Mouse (Mus musculus): ENCODE data around the gene Eea1.
"Not testable (repeated sequence)": the region's sequence is repeated elsewhere in the genome, so short reads cannot be mapped to it uniquely, and the experiment has no call there.

Eea1 gene

DNA sequence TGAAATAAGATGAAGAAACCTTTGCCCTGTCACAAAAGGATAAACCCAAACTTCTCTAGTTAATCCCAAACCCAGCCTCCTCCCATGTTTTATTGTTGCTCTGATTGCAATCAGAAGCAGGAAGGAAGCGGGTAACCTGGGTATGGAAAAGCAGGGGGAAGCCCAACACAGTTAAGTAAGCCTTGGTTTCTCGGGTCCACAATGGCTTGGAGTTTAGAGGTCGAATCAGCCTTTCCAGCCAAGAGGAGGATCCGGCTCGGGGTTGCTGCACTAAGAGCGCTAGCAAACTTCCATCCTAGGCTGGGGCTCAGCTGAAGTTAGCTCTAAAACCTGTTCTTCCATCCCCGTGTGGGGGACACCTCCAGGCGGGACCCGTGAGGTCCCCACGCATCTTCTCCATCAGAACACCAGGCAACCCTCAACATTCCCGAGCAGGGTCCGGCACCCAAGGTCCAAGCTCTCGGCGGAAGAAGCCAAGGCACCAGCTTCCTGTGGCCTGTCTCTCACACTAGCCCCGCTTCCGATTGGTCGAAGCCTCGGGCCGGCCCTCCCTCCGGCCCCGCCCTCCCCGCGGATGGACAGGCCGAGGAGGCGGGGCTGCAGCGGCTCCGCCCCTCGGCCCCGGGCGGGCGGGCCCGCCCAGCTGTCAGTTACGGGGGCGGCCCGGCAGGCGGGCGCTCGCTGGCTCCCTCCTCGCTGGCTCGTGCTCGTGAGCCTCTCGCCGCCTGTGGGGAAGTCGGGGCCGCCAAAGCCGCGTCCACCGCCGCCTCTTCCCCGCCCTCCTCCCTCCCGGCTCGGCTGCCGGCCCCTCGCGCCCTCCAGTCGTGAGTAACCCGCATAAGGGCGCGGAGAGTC, at the start of gene Eea1:
TSS of gene Eea1 (plus strand) at position 605 of the 855 bp plus-strand sequence.
- peak; percentile 82 to 85 for DNase-seq

GRCm38 (mm10) chr10:95891214-95891960, 49.1 kb upstream of the Eea1 start:
- no peak for DNase-seq

DNA sequence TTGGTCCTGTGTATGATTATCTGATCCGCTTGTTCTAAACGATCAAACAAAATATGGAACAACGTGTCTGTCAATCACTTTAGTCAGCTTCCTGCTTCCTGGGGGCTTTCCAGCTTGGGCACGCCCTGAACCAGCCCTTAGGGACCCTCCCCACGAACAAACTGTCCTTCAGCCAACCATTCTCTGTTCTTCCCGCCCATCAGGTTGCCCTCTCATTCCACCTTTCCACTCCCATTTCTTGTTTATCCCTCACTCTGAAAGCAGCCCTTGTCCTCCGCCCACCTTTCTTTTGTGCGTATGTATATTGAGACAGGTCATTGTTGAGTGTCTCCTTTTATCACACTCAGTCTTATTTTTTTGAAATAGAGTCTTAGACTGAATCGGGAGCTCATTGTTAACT, 48.3 kb upstream of the Eea1 start:
- no peak for DNase-seq

DNA sequence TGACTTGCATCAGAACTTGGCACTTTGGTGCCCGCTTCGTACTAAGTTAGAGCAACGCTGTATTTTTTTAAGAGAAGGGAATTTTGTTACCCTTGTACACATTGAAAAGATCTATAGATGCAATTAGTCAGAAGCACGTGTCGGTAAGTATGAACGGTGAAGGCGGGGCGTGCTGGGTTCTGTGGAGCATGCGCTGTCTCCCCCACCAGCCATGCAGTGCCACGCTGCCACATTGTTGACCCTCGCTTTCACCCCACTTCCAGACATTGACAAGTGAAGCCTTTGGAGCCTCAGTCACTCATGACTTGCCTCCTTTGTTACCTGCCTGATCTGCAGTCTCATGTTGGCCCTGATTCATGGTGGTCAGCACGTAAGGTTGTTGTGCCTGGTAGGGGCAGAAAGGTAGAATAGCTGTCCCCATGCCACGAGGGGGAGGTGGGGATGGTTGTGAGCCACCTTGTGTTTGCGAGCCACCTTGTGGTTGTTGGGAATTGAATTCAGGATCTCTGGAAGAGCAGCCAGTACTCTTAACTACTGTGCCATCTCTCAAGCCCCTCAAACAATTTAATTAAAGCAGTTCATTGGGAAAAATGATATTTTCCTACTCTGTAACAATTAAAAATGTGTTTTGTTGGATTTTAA, 47.0 kb upstream of the Eea1 start:
- DNase-seq = no peak

DNA sequence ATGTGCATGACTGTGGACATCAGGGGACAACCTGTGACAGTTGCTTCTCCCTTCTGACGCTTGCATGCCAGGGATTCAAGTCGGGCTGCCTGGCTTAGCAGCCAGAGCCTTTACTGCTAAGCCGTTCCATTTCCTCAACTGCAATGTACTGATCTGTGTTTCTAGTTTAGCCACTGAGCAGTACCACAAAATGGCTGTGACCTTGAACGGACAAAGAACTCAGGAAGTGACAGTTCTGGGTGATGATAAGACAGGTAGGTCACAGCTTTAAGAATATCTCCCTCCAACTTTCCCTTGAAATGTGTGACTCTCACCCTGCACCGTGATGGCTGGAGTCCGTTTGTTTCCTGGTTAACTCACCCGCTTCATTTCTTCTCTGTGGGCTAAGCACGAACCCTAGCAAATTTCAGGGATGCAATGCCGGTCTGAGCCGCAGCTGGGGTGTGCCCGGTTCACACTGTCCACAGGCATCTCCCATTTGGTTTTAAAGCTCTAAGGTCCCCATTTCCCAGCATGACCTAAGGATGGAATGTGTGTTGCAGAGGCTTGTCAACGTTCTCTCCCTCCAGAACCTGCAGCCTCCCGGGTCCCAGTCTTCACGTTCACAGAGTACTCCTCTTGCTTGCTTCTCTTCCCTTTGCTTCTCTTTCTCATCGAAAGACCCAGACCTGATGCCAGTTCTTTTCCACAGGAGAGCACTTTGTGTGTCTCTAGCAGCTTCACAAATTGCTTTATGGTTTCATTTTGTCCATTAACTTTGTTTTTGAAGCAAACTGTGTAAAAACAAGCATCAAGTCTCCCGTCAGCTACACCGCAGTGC, 46.2 kb upstream of the Eea1 start:
- DNase-seq = no peak

- DNase-seq = peak; percentile 50 to 60
These were observed 45.5 kb upstream of the Eea1 start for GRCm38 (mm10) chr10:95894856-95895386.

- peak; percentile 32 to 33 for DNase-seq
These were observed 41.8 kb upstream of the Eea1 start for GRCm38 (mm10) chr10:95898471-95899154.

GRCm38 (mm10) chr10:95904668-95905067, 35.8 kb upstream of the Eea1 start:
- no peak for DNase-seq

DNA sequence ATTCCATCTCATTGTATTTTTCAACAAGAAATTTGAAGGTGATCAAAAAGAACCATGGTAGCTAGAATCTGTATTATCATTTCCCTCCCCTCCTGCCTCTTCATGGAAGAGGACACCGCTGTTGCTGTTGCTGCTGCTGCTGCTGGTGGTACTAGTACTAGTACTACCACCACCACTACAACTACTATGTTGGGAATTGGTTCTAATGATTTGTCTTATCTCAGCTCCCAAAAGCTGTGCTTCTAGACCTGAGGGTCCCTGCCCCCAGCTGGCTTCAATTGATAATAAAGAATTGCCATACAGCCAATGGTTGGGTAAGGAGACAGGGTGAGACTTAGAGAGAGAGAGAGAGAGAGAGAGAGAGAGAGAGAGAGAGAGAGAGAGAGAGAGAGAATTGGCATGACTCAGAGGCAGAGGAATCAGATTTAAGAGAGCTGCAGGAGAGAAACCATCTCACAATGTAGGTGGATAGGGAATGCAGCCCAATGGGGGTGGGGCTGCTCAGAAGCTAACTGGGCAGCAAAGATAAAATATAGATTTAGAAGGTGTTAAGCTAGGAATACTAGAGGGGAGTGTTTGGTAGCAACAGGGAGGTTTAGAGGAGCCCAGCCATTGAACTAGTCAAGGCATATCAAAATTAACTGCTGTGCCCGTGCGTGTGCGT, 31.1 kb upstream of the Eea1 start:
- no peak for DNase-seq

DNA sequence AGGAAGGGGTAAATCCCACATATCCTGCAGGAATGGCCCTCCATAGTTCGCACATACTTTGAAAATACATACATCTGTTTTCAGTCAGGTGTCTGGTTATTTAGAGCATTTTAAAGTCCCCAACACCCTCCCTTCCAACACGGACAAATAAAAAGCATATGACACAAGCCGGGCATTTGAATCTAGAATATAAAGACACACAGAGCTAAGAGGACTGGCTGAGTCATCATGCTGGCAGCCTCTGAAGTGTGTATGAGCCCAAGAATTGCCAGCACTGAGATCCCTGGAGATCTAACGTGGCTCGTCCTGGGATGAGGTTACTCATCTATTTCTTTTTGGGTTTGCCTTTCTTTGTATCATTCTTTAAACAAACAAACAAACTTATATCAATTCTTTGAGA, 29.4 kb upstream of the Eea1 start:
- no peak for DNase-seq

DNA sequence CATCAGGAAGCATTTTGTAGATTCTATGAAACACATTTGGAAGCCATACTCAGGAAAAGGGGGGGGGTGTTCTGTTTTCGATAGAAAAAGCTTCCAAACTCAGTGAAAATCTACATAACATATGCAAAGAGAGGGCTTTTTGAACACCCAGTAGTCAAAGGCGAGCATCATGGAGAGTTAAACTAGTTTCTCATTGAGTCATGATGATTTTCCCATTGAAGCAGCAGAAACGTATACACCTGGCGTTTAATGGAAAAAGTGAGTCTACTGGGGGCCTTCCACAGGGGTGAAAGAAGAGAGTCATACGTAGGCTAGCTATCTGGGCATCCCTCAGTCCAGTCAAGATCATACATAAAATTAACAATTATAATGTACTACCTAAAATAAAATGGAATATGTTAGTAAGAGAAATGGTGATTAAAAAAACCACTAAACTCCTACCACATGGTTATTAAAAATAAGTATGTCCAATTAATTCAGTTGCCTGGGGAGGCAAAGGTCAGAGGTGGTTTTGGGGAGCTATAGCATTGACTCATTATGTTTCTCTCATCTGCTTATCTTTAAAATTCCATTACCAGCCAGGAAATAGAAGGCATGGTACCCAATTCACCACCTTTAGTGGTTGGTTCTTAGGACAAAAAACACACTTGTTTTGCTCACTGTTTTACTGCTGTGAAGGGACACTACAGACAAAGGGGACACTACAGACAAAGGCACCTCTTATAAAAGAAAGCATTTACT, 25.8 kb upstream of the Eea1 start:
- no peak for DNase-seq

DNA sequence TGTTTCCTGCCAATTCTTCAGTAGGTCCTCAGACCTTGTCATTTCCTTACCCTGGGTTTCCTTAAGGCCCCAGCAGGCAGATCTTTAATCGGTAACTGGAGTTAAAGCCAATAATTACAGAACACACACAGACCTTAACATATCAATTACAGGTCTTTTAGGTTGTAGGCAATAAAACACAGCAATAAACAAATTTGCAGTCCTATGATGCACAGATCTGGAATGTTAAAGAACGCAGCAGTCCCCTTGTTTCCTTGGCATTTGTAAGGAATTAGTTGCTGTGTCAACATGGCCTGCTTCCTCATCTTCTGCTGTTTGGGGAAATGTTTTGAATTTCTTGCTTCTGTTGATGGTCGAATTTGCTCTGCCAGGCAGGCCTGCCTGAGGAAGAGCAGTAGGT, 21.7 kb upstream of the Eea1 start:
- no peak for DNase-seq

GRCm38 (mm10) chr10:95923263-95924217, 16.9 kb upstream of the Eea1 start:
- DNase-seq = no peak

GRCm38 (mm10) chr10:95933631-95934030, 6.8 kb upstream of the Eea1 start:
- not testable (repeated sequence) for DNase-seq

DNA sequence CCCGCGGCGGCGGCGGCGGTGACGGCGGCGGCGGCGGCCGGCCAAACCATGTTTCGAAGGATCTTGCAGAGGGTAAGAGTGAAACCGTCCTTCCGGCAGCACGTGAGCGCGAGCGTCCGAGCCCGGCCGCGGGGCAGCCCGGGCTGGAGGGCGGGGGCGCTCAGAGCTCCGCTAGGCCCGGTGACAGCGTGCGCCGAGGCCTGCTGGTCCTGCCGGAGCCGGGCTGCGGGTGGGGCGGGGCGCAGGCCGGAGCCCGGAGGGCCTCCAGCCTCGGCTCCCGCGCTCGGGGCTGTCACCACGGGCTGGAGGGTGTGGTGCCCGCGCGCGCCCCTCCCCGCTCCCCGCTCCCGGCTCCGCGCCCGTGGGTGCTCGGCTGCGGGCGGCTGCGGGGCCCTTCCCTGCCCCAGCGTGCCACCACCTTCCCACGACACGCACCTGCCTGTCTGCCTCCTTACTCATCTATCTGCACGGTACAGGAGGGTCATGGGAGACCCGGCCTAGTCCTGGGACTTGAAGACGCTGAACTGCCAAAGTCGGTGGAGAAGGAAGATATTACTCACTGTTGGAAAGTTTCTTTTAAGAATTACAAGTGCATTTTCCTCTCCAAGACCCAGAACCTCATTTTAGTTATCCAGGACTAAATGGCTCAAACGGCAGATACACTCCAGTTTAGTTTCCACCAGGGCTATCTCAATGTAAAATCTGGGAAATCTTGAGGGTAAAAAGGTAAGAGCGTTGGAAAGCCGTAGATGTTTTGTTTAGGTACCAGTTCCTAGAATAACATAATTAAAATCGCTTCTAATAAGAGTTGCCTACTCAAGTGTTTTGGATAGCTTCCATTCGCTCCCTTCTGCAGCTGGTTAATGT, 684 bp downstream of the Eea1 start:
- DNase-seq = no peak

GRCm38 (mm10) chr10:95941768-95942425, 1.4 kb downstream of the Eea1 start:
- DNase-seq = no peak

- no peak for DNase-seq
These were observed 4.6 kb downstream of the Eea1 start for GRCm38 (mm10) chr10:95945086-95945485.

GRCm38 (mm10) chr10:95949410-95949809, 9.0 kb downstream of the Eea1 start:
- DNase-seq = no peak
